Mouse (Mus musculus): ENCODE results near the gene Gimap7. TPM values are rescaled to one million over a fixed set of nuclear protein-coding genes. Genes with fewer than 3 reads are reported as not detected.

Gene Gimap7
- total RNA-seq, 2 experiments from 2014 or later: not detected

Other genes with a start within 250 kb of the Gimap7 start
- gene Atp6v0e2, start 181.0 kb upstream of the Gimap7 start, total RNA-seq (2014; fragmentation: Nextera tagmentation): not detected in 2 replicates
- not detected in 2 replicates for gene Atp6v0e2, start 181.0 kb upstream of the Gimap7 start, total RNA-seq (2017)
- 11.3 and 12.5 TPM in 2 replicates for gene Lrrc61, start 163.8 kb upstream of the Gimap7 start, total RNA-seq (2014; fragmentation: Nextera tagmentation)
- 5.4 and 7.3 TPM in 2 replicates for gene Lrrc61, start 163.8 kb upstream of the Gimap7 start, total RNA-seq (2017)
- not detected in 2 replicates for gene Rarres2, start 145.8 kb upstream of the Gimap7 start, total RNA-seq (2014; fragmentation: Nextera tagmentation)
- gene Rarres2, start 145.8 kb upstream of the Gimap7 start, total RNA-seq (2017): not detected in 2 replicates
- not detected in 2 replicates for gene Gm45021, start 129.0 kb upstream of the Gimap7 start, total RNA-seq (2014; fragmentation: Nextera tagmentation)
- not detected in 2 replicates for gene Gm45021, start 129.0 kb upstream of the Gimap7 start, total RNA-seq (2017)
- gene Repin1, start 124.7 kb upstream of the Gimap7 start, total RNA-seq (2014; fragmentation: Nextera tagmentation): 15.2 and 18.8 TPM in 2 replicates
- 10.6 and 12.0 TPM in 2 replicates for gene Repin1, start 124.7 kb upstream of the Gimap7 start, total RNA-seq (2017)
- gene Gm44965, start 124.7 kb upstream of the Gimap7 start, total RNA-seq (2014; fragmentation: Nextera tagmentation): not detected in 2 replicates
- gene Gm44965, start 124.7 kb upstream of the Gimap7 start, total RNA-seq (2017): not detected in 2 replicates
- gene Zfp775, start 116.6 kb upstream of the Gimap7 start, total RNA-seq (2014; fragmentation: Nextera tagmentation): 2.2 TPM in 1 of 2 replicates, not detected in the other
- 0.99 and 1.7 TPM in 2 replicates for gene Zfp775, start 116.6 kb upstream of the Gimap7 start, total RNA-seq (2017)
- 1.3 TPM in 1 of 2 replicates, not detected in the other for gene AI854703, start 91.9 kb upstream of the Gimap7 start, total RNA-seq (2014; fragmentation: Nextera tagmentation)
- gene AI854703, start 91.9 kb upstream of the Gimap7 start, total RNA-seq (2017): 0.05 and 0.13 TPM in 2 replicates
- not detected in 2 replicates for gene Gimap8, start 71.4 kb upstream of the Gimap7 start, total RNA-seq (2014; fragmentation: Nextera tagmentation)
- gene Gimap8, start 71.4 kb upstream of the Gimap7 start, total RNA-seq (2017): 0.34 and 0.72 TPM in 2 replicates
- 8.3 and 10.3 TPM in 2 replicates for gene Gimap9, start 42.5 kb upstream of the Gimap7 start, total RNA-seq (2014; fragmentation: Nextera tagmentation)
- 9.4 and 16.1 TPM in 2 replicates for gene Gimap9, start 42.5 kb upstream of the Gimap7 start, total RNA-seq (2017)
- gene Gimap4, start 34.1 kb upstream of the Gimap7 start, total RNA-seq (2014; fragmentation: Nextera tagmentation): not detected in 2 replicates
- 0.60 and 1.3 TPM in 2 replicates for gene Gimap4, start 34.1 kb upstream of the Gimap7 start, total RNA-seq (2017)
- gene Gimap6, start 10.4 kb upstream of the Gimap7 start, total RNA-seq (2014; fragmentation: Nextera tagmentation): 0.58 and 1.4 TPM in 2 replicates
- gene Gimap6, start 10.4 kb upstream of the Gimap7 start, total RNA-seq (2017): 4.1 and 6.3 TPM in 2 replicates
- gene Gm28053, start within 50 bp of the Gimap7 start, total RNA-seq (2014; fragmentation: Nextera tagmentation): 11.1 TPM in 1 of 2 replicates, not detected in the other
- gene Gm28053, start within 50 bp of the Gimap7 start, total RNA-seq (2017): 3.1 TPM in 1 of 2 replicates, not detected in the other
- 0.43 and 3.1 TPM in 2 replicates for gene Gimap1, start 20.4 kb downstream of the Gimap7 start, total RNA-seq (2014; fragmentation: Nextera tagmentation)
- gene Gimap1, start 20.4 kb downstream of the Gimap7 start, total RNA-seq (2017): 0.93 and 2.0 TPM in 2 replicates
- gene Gimap5, start 27.6 kb downstream of the Gimap7 start, total RNA-seq (2014; fragmentation: Nextera tagmentation): 0.75 TPM in 1 of 2 replicates, not detected in the other
- gene Gimap5, start 27.6 kb downstream of the Gimap7 start, total RNA-seq (2017): 0.09 TPM in 1 of 2 replicates, not detected in the other
- not detected in 2 replicates for gene Gimap3, start 52.2 kb downstream of the Gimap7 start, total RNA-seq (2014; fragmentation: Nextera tagmentation)
- gene Gimap3, start 52.2 kb downstream of the Gimap7 start, total RNA-seq (2017): 0.34 TPM in 1 of 2 replicates, not detected in the other
- 36.2 and 69.4 TPM in 2 replicates for gene Tmem176a, start 122.3 kb downstream of the Gimap7 start, total RNA-seq (2014; fragmentation: Nextera tagmentation)
- gene Tmem176a, start 122.3 kb downstream of the Gimap7 start, total RNA-seq (2017): 18.9 and 45.3 TPM in 2 replicates
- 127 TPM in 2 replicates for gene Tmem176b, start 122.9 kb downstream of the Gimap7 start, total RNA-seq (2014; fragmentation: Nextera tagmentation)
- 88.4 and 105 TPM in 2 replicates for gene Tmem176b, start 122.9 kb downstream of the Gimap7 start, total RNA-seq (2017)
- gene Aoc1, start 154.3 kb downstream of the Gimap7 start, total RNA-seq (2014; fragmentation: Nextera tagmentation): 0.41 and 1.8 TPM in 2 replicates
- 0.69 TPM in 1 of 2 replicates, not detected in the other for gene Aoc1, start 154.3 kb downstream of the Gimap7 start, total RNA-seq (2017)
- not detected in 2 replicates for gene 1600015I10Rik, start 211.3 kb downstream of the Gimap7 start, total RNA-seq (2014; fragmentation: Nextera tagmentation)
- gene 1600015I10Rik, start 211.3 kb downstream of the Gimap7 start, total RNA-seq (2017): not detected in 2 replicates

All from granulocyte monocyte progenitor cell, adult 5-6 weeks (primary cell).